Mouse (Mus musculus) bone marrow macrophage, adult 2 months (primary cell): ENCODE results near the gene Vmn1r65. TPM values are rescaled to one million over a fixed set of nuclear protein-coding genes. Genes with fewer than 3 reads are reported as not detected.
"Not testable (repeated sequence)": the region's sequence is repeated elsewhere in the genome, so short reads cannot be mapped to it uniquely, and the experiment has no call there.

Experiments used
- H3K27ac ChIP-seq: 2 replicates; pipeline ENCODE4 v1.5.1; 2012; ENCODE audit warnings: low read depth, low read length; ENCODE audit not compliant: insufficient read depth
- H3K4me1 ChIP-seq: 2 replicates; pipeline ENCODE4 v1.6.1; 2012; ENCODE audit warnings: low read length; ENCODE audit not compliant: control insufficient read depth, insufficient read depth
- H3K4me3 ChIP-seq: 2 replicates; pipeline ENCODE4 v1.5.1; 2012; ENCODE audit warnings: mild to moderate bottlenecking, low read length, moderate library complexity; ENCODE audit not compliant: insufficient read depth
- CTCF ChIP-seq: IDR thresholded peaks from 2 replicates; pipeline ENCODE4 v1.5.1; 2012; ENCODE audit warnings: low read depth, mild to moderate bottlenecking, low read length, moderate library complexity
- POLR2A ChIP-seq: IDR thresholded peaks from 2 replicates; pipeline ENCODE4 v1.6.1; 2012; ENCODE audit warnings: mild to moderate bottlenecking, low read depth, low read length, borderline replicate concordance
- polyA plus RNA-seq: library from polyadenylated mRNA; stranded (reverse); fragments of >200 nt; gene quantifications from 2 replicates; pipeline ENCODE4 v1.2.4, GENCODE M21; 2012; ENCODE audit not compliant: missing spikeins, insufficient read depth, insufficient read length

The Vmn1r65 gene
- not detected in 2 replicates for polyA plus RNA-seq

DNA sequence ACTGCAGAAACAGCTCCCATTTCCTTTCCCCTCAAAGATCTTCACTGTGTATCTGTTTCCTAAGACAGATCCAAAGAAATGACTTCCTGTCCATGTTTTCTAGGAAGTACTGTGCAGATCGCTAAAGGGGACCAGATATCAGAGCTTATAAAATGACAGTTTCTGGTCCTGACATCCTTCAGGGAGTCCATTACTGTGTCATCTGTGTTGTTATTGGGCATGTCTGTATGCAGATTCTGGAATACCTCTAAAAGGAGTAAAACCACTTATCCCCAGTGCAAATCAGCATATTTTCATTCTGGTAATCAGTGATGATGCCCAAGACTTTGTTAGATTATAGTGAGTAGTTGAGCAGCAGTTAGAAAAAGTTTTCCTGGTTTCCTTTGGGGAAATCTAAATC, at the start of gene Vmn1r65:
Vmn1r65 (minus strand) TSS at position 101 of the 400 bp plus-strand sequence.
- TF ChIP-seq POLR2A (no peak), CTCF (no peak)

DNA sequence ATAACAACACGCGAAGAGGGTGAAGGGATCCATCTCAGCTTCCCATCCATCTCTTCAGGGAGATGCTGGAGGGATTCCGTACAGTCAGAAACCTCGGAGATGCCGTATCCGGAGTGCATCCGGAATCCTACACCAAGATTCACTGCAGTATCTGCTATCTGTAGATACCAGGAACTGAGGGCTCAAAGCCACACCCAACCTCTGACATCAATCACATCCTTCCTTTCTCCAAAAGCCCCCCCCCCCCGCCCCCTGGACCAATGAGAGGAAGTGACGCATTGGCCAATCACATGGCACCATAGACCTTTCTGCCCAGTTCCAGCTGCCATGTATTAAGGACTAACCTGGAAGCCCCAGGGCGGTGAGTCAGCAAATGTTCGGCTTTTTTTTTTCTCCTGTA, 34.1 kb upstream of the Vmn1r65 start, which contains the start of gene Nlrp4c:
Nlrp4c (plus strand) TSS at position 301 of the 400 bp plus-strand sequence.
- Histone ChIP-seq H3K4me3 (no peak within 1 kb of the TSS), H3K4me1 (no peaks in the 10 kb centered on the region), H3K27ac (no peak within 1 kb of the TSS)
- TF ChIP-seq POLR2A (no peak), CTCF (no peak)

More for the DNA sequence above, at the start of gene Vmn1r65:
- no peak within 1 kb of the TSS for H3K27ac ChIP-seq
- no peak within 1 kb of the TSS for H3K4me3 ChIP-seq
- H3K4me1 ChIP-seq: no peaks in the 10 kb centered on the region

DNA sequence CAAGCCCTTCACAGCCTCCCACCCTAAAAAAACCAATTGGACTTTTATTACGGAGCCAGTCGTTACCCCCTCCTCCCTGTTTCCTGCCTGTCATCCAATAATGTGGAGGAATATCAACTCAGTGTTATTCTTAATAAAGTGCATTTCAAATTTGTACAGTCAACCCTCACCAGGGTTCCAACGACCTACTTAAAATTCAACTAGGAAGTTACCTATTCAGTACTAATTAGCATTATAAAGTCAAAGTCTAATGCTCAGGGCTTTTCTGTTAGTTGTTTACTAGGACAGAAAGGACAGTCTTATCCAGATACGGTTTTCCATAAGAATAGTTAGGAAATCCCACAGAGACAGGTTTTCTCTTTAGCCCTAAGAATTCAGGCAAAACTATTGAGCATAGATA, 28.4 kb downstream of the Vmn1r65 start:
- H3K4me1 ChIP-seq, H3K4me3 ChIP-seq, H3K27ac ChIP-seq: not testable (repeated sequence)

DNA sequence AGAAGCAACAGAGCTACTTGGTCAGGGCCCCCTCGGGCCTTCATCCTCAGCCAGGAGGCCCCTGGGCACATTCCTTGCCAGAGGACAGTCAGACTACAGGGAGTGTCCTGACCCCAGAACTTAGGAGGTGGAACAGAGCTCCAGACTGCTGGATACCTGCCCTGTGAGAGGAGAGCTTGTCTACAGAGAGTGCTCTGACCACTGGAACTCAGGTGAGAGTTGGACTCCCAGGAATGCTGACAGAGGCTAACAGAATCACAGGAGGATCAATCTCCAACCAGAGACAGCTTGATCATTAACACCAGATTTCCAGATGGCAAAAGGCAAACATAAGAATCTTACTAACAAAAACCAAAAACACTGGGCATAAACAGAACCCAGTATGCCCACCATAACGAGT, 38.3 kb downstream of the Vmn1r65 start:
- H3K27ac ChIP-seq, H3K4me3 ChIP-seq, H3K4me1 ChIP-seq: not testable (repeated sequence)

Other genes starting within 250 kb of the Vmn1r65 start
- not detected in 2 replicates for gene Vmn1r63, start 205.6 kb downstream of the Vmn1r65 start, polyA plus RNA-seq
- gene Vmn1r64, start 126.5 kb downstream of the Vmn1r65 start, polyA plus RNA-seq: not detected in 2 replicates
- gene Nlrp4c, start 34.2 kb upstream of the Vmn1r65 start, polyA plus RNA-seq: not detected in 2 replicates
- 22.8 and 25.1 TPM in 2 replicates for gene Zfp787, start 145.0 kb upstream of the Vmn1r65 start, polyA plus RNA-seq
- gene Zfp444, start 161.2 kb upstream of the Vmn1r65 start, polyA plus RNA-seq: 21.8 and 24.2 TPM in 2 replicates
- not detected in 2 replicates for gene Galp, start 186.1 kb upstream of the Vmn1r65 start, polyA plus RNA-seq
- not detected in 2 replicates for gene Zscan5b, start 211.3 kb upstream of the Vmn1r65 start, polyA plus RNA-seq
- gene Epp13, start 241.7 kb upstream of the Vmn1r65 start, polyA plus RNA-seq: not detected in 2 replicates